Mouse (Mus musculus) bone marrow macrophage, adult 2 months (primary cell): ENCODE data around the gene Irf1.

ENCODE experiments used
- CTCF ChIP-seq: IDR thresholded peaks from 2 replicates; pipeline ENCODE4 v1.5.1; 2012; ENCODE audit warnings: low read depth, mild to moderate bottlenecking, low read length, moderate library complexity
- POLR2A ChIP-seq: IDR thresholded peaks from 2 replicates; pipeline ENCODE4 v1.6.1; 2012; ENCODE audit warnings: mild to moderate bottlenecking, low read depth, low read length, borderline replicate concordance

- TF ChIP-seq POLR2A (no peak), CTCF (no peak)
These were observed 27.5 kb upstream of the Irf1 start for GRCm38 (mm10) chr11:53742353-53742752.
